Mouse (Mus musculus) erythroid progenitor cell, adult 5-6 weeks (primary cell): ENCODE results near the gene Tmub2. TPM values are rescaled to one million over a fixed set of nuclear protein-coding genes. Genes with fewer than 3 reads are reported as not detected.
A peak's percentile ranks its signal among the peaks of the same experiment; 100 is the strongest.

Experiments
- ATAC-seq: replicated peaks from 2 replicates; pipeline ENCODE4 v1.8.0; 2016; ENCODE audit warnings: moderate number of reproducible peaks, mild to moderate bottlenecking, moderate TSS enrichment, inconsistent platforms; ENCODE audit not compliant: poor library complexity, low FRiP score, severe bottlenecking
- total RNA-seq, 2 experiments: library from RNA; stranded (forward) in 1 of 2; stranded (reverse) in 1 of 2; fragments of 150-400 nt in 1 of 2; fragments of 186-747, 209-891 nt in 1 of 2; gene quantifications; 2 replicates each; pipeline versions ENCODE4 v1.2.3 to v1.2.4; 2015 to 2017; ENCODE audit warnings: low replicate concordance in 2 of 2

The Tmub2 gene
- total RNA-seq, 2 experiments from 2014 or later: 36.9 to 46.1 TPM

DNA sequence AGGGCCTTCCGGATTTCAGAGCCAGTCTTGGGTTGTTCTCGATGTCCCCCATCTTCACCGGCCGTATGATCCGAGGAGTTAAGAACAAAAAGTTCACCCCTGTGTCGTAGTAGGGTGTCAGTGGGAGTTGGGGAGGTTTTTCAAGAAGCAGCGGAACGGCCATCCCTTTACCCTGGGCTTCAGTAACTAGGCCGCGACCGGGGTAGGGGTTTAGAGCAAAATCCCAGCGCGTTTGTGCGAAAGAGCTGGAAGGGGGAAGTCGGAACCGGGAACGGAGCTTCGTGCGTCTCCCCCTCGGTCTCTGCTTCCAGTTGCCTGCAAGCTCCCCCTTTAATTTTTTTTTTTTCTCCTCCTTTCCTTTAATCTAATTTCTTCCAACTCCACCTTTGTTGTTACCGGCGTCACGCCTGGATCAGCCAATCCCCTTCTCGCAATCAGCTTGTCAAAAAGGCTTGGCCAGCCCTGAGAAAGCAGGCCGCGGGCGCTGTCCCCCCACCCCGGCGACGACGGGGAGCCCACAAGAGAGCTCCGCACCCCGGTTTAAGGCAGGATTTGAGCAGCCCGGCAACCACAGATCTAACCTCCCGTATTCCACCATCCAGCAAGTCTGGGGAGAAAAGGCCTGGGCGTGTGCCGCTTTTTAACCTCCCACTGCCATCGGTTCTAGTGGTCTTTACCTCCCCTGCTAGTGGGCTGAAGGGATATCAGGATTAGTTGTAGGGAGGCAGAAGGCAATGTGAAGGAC is 35.4 kb downstream of the Tmub2 start:
- peak; percentile 59 for ATAC-seq

GRCm38 (mm10) chr11:102320686-102321005 is 35.9 kb downstream of the Tmub2 start:
- no peak for ATAC-seq

DNA sequence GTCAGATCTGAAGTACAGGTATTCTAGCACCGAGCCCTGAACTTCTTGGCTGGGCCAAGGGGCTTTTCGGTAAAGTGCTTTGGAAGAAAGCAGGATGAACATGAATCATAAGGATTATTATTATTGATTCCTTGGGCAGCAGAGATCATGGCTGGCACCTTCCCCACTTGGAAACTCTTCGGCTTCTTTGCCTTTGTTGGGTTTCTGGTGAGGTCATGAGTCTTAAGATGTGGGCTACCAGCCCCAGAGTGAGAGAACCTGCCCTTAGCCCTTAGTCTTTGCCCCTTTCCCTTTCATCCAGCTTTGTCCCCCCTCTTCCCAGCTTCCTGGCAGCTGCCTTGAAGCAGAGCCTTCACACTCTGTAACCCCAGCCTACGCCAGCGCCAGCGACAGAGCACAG is 37.2 kb downstream of the Tmub2 start:
- ATAC-seq: no peak

GRCm38 (mm10) chr11:102323516-102323915 is 38.8 kb downstream of the Tmub2 start:
- ATAC-seq: no peak

GRCm38 (mm10) chr11:102327250-102327649 is 42.5 kb downstream of the Tmub2 start:
- ATAC-seq: no peak

DNA sequence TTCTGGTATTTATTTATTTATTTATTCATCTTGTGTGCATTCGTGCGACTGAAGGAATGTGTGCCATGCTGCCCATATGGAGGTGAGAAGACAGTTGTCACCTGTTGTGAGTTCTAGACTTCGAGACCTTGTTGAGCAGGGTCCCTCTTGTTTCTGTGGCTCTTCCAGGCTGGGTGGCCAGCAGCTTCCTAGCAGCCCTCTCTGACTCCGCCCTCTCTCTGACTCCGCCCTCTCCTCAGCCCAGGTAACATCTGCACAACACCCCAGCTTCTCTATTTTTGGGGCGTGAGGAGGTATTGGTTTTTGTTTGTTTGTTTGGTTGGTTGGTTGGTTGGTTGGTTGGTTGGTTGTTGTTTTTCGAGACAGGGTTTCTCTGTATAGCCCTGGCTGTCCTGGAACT is 43.1 kb downstream of the Tmub2 start:
- ATAC-seq: peak; percentile 61

- no peak for ATAC-seq
Measured at GRCm38 (mm10) chr11:102329518-102329917, 44.8 kb downstream of the Tmub2 start.

- ATAC-seq: no peak
Measured at GRCm38 (mm10) chr11:102330039-102330438, 45.3 kb downstream of the Tmub2 start.

DNA sequence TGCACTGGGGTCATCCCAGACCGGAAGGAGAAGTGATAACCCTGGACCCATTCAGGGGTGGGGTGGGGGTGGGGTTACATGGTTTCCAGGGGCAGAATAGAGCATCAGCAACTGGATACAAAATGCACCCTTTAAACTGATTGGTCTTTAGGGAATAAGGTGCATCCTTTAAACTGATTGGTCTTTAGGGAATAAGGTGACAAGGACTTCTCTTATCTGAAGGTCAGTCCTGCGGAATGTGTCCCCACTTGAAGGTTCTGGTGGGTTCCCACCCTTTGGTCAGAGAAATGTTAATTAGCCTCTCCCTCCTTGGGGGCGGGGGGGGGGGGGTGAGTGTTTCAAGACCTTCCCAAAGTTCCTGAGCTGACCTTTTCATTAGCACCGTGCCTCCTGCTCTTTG is 47.1 kb downstream of the Tmub2 start:
- ATAC-seq: no peak

DNA sequence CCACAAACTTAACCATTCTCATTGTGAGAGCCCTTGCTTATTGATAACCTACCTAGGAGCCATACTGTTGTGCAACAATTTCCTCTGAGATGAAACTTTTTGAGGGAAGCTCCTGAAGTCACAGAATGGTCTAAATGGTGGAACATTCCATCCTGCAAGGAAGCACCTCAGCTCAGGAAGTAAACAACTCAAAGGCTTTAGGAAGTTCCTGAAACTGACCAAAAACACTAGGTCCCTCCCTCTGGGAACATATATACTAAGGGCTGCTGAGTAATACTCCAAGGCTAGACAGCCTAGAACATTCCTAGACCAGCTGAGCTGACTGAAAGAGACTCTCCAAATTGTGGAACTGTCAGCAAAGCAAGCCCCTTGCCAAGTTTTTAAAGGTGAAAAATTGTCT is 48.3 kb downstream of the Tmub2 start:
- no peak for ATAC-seq

GRCm38 (mm10) chr11:102334010-102334409 is 49.3 kb downstream of the Tmub2 start:
- ATAC-seq: no peak

DNA sequence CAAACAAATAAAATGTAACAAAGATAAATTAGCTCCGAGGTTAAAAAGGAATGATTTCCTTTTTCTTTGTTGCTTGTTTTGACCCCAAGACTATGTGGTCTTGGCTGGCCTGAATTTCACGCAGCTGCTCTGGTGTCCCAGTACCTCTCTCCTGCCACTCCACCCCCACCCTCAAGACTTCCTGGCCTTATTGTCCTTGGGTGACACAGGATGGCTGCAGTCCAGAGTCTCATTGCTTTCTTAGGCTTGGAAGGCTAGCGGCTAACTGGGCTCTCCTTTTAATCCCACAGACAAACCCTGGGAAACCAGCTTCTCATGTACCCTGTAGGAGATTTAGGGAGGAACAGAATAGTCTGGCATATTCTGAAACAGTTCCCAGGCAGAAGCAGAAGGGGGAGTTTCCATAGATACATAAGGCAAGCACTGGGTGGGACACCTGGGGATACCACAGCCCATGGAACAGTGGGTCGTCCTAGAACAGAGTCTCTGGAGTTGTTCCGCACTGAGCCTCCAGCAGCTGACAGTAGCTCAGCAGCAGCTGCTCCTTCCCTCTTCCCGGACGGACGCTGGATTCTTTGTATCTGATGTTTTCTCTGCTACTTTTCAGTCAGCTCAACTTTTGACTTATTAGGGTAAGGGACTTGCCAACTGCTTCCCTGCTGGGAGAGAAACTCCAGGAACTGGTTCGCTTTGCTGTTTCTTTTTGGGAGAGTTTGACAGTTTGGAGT is 50.4 kb downstream of the Tmub2 start:
- ATAC-seq: no peak

DNA sequence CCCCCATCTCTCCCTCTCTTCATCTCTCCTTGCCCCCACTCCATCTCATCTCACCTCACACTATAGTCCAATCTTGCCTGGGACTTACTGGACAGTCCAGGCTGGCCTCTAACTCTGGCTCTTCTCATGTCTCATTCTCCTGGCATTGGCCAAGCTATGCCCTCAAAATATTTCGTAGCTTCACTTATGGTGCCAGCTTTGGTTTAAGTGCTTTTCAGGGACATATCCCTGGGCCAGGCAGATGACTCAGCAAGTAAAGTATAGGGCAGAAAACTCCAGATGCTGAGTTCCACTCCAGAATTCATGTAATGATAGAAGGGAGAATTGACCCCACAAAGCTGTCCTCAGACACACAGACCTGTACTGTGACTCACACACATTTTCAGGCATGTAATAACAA is 51.5 kb downstream of the Tmub2 start:
- no peak; the same call in 1 of the 2 replicates for ATAC-seq

DNA sequence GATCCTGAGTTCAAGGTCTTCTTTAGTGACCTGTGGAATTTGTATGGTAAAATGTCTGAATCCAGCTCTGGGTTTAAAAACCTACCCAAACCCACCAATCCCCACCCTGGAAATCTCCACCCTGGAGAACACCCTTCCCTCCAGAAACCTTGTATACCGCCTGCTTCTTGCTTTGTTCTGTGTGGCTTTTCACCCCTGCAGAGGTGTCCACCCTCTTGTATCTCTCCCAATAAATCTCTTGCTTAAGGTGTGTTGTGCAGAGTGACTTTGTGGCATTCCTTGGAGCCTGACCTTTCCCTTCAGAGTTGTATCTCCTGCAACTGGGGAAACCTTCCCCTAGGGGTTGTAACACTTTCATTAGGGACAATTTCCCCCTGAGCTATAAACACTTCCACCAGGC is 53.2 kb downstream of the Tmub2 start:
- ATAC-seq: no peak

- ATAC-seq: no peak
Measured at GRCm38 (mm10) chr11:102338561-102338960, 53.8 kb downstream of the Tmub2 start.

Other genes starting within 250 kb of the Tmub2 start
- gene Cd300lg, start 243.4 kb upstream of the Tmub2 start, total RNA-seq (2015; ENCODE audit: low replicate concordance): 0.42 and 3.6 TPM in 2 replicates
- gene Cd300lg, start 243.4 kb upstream of the Tmub2 start, total RNA-seq (2017; ENCODE audit: low replicate concordance): 0.23 and 0.64 TPM in 2 replicates
- gene Mpp2, start 196.4 kb upstream of the Tmub2 start, total RNA-seq (2015; ENCODE audit: low replicate concordance): 37.5 and 39.0 TPM in 2 replicates
- gene Mpp2, start 196.4 kb upstream of the Tmub2 start, total RNA-seq (2017; ENCODE audit: low replicate concordance): 32.9 and 39.0 TPM in 2 replicates
- not detected in 2 replicates for gene Ppy, start 183.6 kb upstream of the Tmub2 start, total RNA-seq (2015; ENCODE audit: low replicate concordance)
- not detected in 2 replicates for gene Ppy, start 183.6 kb upstream of the Tmub2 start, total RNA-seq (2017; ENCODE audit: low replicate concordance)
- gene Pyy, start 177.1 kb upstream of the Tmub2 start, total RNA-seq (2015; ENCODE audit: low replicate concordance): not detected in 2 replicates
- not detected in 2 replicates for gene Pyy, start 177.1 kb upstream of the Tmub2 start, total RNA-seq (2017; ENCODE audit: low replicate concordance)
- 3.8 TPM in 1 of 2 replicates, not detected in the other for gene Nags, start 139.4 kb upstream of the Tmub2 start, total RNA-seq (2015; ENCODE audit: low replicate concordance)
- not detected in 2 replicates for gene Nags, start 139.4 kb upstream of the Tmub2 start, total RNA-seq (2017; ENCODE audit: low replicate concordance)
- gene Tmem101, start 128.5 kb upstream of the Tmub2 start, total RNA-seq (2015; ENCODE audit: low replicate concordance): 1.1 and 1.3 TPM in 2 replicates
- gene Tmem101, start 128.5 kb upstream of the Tmub2 start, total RNA-seq (2017; ENCODE audit: low replicate concordance): 2.9 and 5.1 TPM in 2 replicates
- gene Lsm12, start 99.6 kb upstream of the Tmub2 start, total RNA-seq (2015; ENCODE audit: low replicate concordance): 60.8 and 82.5 TPM in 2 replicates
- gene Lsm12, start 99.6 kb upstream of the Tmub2 start, total RNA-seq (2017; ENCODE audit: low replicate concordance): 28.0 and 39.7 TPM in 2 replicates
- 4.0 and 14.3 TPM in 2 replicates for gene G6pc3, start 95.3 kb upstream of the Tmub2 start, total RNA-seq (2015; ENCODE audit: low replicate concordance)
- gene G6pc3, start 95.3 kb upstream of the Tmub2 start, total RNA-seq (2017; ENCODE audit: low replicate concordance): 4.4 and 8.6 TPM in 2 replicates
- 11.9 and 36.9 TPM in 2 replicates for gene Hdac5, start 54.8 kb upstream of the Tmub2 start, total RNA-seq (2015; ENCODE audit: low replicate concordance)
- 6.4 and 9.9 TPM in 2 replicates for gene Hdac5, start 54.8 kb upstream of the Tmub2 start, total RNA-seq (2017; ENCODE audit: low replicate concordance)
- 26.7 and 30.2 TPM in 2 replicates for gene BC030867, start 36.0 kb upstream of the Tmub2 start, total RNA-seq (2015; ENCODE audit: low replicate concordance)
- 14.4 and 14.5 TPM in 2 replicates for gene BC030867, start 36.0 kb upstream of the Tmub2 start, total RNA-seq (2017; ENCODE audit: low replicate concordance)
- not detected in 2 replicates for gene Asb16, start 16.2 kb upstream of the Tmub2 start, total RNA-seq (2015; ENCODE audit: low replicate concordance)
- not detected in 2 replicates for gene Asb16, start 16.2 kb upstream of the Tmub2 start, total RNA-seq (2017; ENCODE audit: low replicate concordance)
- gene Atxn7l3, start 11.7 kb downstream of the Tmub2 start, total RNA-seq (2015; ENCODE audit: low replicate concordance): 14.3 and 22.0 TPM in 2 replicates
- 9.8 and 16.8 TPM in 2 replicates for gene Atxn7l3, start 11.7 kb downstream of the Tmub2 start, total RNA-seq (2017; ENCODE audit: low replicate concordance)
- gene Ubtf, start 34.8 kb downstream of the Tmub2 start, total RNA-seq (2015; ENCODE audit: low replicate concordance): 77.5 and 82.2 TPM in 2 replicates
- gene Ubtf, start 34.8 kb downstream of the Tmub2 start, total RNA-seq (2017; ENCODE audit: low replicate concordance): 281 and 468 TPM in 2 replicates
- 5,198 and 5,361 TPM in 2 replicates for gene Slc4a1, start 81.3 kb downstream of the Tmub2 start, total RNA-seq (2015; ENCODE audit: low replicate concordance)
- 5,184 and 5,388 TPM in 2 replicates for gene Slc4a1, start 81.3 kb downstream of the Tmub2 start, total RNA-seq (2017; ENCODE audit: low replicate concordance)
- not detected in 2 replicates for gene Rundc3a, start 108.5 kb downstream of the Tmub2 start, total RNA-seq (2015; ENCODE audit: low replicate concordance)
- not detected in 2 replicates for gene Rundc3a, start 108.5 kb downstream of the Tmub2 start, total RNA-seq (2017; ENCODE audit: low replicate concordance)
- gene Slc25a39, start 123.0 kb downstream of the Tmub2 start, total RNA-seq (2015; ENCODE audit: low replicate concordance): 211 and 271 TPM in 2 replicates
- gene Slc25a39, start 123.0 kb downstream of the Tmub2 start, total RNA-seq (2017; ENCODE audit: low replicate concordance): 78.9 and 80.8 TPM in 2 replicates
- 90.1 and 125 TPM in 2 replicates for gene Grn, start 145.4 kb downstream of the Tmub2 start, total RNA-seq (2015; ENCODE audit: low replicate concordance)
- 38.5 and 49.9 TPM in 2 replicates for gene Grn, start 145.4 kb downstream of the Tmub2 start, total RNA-seq (2017; ENCODE audit: low replicate concordance)
- not detected in 2 replicates for gene Fam171a2, start 162.8 kb downstream of the Tmub2 start, total RNA-seq (2015; ENCODE audit: low replicate concordance)
- gene Fam171a2, start 162.8 kb downstream of the Tmub2 start, total RNA-seq (2017; ENCODE audit: low replicate concordance): not detected in 2 replicates
- 4.2 and 15.9 TPM in 2 replicates for gene Itga2b, start 185.2 kb downstream of the Tmub2 start, total RNA-seq (2015; ENCODE audit: low replicate concordance)
- 20.4 and 34.3 TPM in 2 replicates for gene Itga2b, start 185.2 kb downstream of the Tmub2 start, total RNA-seq (2017; ENCODE audit: low replicate concordance)